Mouse (Mus musculus): ENCODE results near the gene Gphn. TPM values are rescaled to one million over a fixed set of nuclear protein-coding genes. Genes with fewer than 3 reads are reported as not detected.

Gene Gphn
- polyA plus RNA-seq, 1 experiment from 2014 or later = 39.5 TPM

DNA sequence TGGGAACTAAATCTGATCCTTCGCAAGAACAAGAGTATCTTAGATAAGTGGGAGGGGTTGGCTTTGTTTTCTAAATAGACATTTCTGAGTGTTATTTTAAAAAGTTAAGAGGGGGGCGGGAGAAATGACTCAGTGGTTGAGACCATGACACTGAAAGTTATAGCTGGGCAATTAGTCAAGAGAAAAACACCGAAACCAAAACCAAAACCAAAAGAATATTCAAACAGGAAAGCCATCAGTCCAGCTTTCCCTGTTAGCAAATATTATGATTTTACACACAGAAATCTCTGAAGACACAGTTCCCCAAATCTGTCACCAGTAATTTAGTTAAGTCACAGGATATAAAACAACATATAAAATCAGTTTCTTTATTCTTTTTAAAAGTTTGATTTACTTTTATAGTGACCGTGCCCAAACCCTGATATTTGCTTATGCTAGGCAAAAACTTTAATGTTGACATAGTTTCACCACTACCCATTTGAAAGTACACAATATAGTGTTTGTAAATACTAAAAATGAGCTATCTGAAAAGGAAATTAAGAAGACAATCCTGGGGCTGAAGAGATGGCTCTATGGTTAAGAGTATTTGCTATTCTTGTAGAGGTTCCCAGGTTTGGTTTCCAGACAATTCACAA is 6.9 kb upstream of the Gphn start:
- no peak for DNase-seq (ENCODE audit: low spot score)
- ATAC-seq = no peak

DNA sequence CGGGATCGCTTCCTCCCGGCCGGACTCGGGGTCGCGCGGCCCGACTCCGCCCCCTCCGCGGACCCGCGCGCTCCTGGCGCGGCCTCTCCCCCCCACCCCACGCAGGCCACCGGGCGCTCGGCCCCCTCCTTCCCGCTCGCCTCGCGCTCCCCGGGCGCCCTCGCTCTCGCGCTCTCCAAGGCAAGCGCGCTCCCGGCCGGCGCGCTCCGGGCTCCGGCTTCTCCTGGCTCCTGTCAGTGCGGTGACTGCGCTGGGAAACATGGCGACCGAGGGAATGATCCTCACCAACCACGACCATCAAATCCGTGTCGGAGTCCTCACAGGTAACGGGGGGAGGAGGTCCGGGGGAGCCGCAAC is 318 bp downstream of the Gphn start:
- H3K4me2 ChIP-seq (ENCODE audit: low read length) = peak overlapping the region; percentile 73
- H3K4me1 ChIP-seq (ENCODE audit: control insufficient read depth, insufficient read depth, low read length) = peaks cover 7% of the 10 kb centered on the region
- H3K36me3 ChIP-seq (ENCODE audit: control insufficient read depth, insufficient read depth, low read length) = no peaks in the 10 kb centered on the region
- no peaks in the 10 kb centered on the region for H3K27me3 ChIP-seq (replicated peaks; ENCODE audit: control insufficient read depth, insufficient read depth, low read length)
- H3K27ac ChIP-seq (ENCODE audit: low read depth, low read length) = peak overlapping the region; percentile 97
- no peaks in the 10 kb centered on the region for H3K9me3 ChIP-seq (replicated peaks; ENCODE audit: control insufficient read depth, low read length)
- peak overlapping the region; percentile 89 for H3K9ac ChIP-seq (ENCODE audit: low read length)
- peak; percentile 89 for ATAC-seq
- WGBS = under 1% methylated on average over 36 of the region's 48 CpGs
- H3K4me3 ChIP-seq (ENCODE audit: low read depth, low read length) = peak overlapping the region; percentile 74
- peak; percentile 94 for DNase-seq (ENCODE audit: low spot score)

More for the DNA sequence above, 6.9 kb upstream of the Gphn start:
- no peaks in the 10 kb centered on the region for H3K9me3 ChIP-seq (replicated peaks; ENCODE audit: control insufficient read depth, low read length)
- no peak overlapping the region for H3K9ac ChIP-seq (ENCODE audit: low read length)
- no peak overlapping the region for H3K27ac ChIP-seq (ENCODE audit: low read depth, low read length)
- H3K36me3 ChIP-seq (ENCODE audit: control insufficient read depth, insufficient read depth, low read length) = no peaks in the 10 kb centered on the region
- H3K4me2 ChIP-seq (ENCODE audit: low read length) = no peak overlapping the region
- WGBS = 86% methylated on average over 4 of the region's 4 CpGs
- no peaks in the 10 kb centered on the region for H3K4me1 ChIP-seq (ENCODE audit: control insufficient read depth, insufficient read depth, low read length)
- no peaks in the 10 kb centered on the region for H3K27me3 ChIP-seq (replicated peaks; ENCODE audit: control insufficient read depth, insufficient read depth, low read length)
- no peak overlapping the region for H3K4me3 ChIP-seq (ENCODE audit: low read depth, low read length)

DNA sequence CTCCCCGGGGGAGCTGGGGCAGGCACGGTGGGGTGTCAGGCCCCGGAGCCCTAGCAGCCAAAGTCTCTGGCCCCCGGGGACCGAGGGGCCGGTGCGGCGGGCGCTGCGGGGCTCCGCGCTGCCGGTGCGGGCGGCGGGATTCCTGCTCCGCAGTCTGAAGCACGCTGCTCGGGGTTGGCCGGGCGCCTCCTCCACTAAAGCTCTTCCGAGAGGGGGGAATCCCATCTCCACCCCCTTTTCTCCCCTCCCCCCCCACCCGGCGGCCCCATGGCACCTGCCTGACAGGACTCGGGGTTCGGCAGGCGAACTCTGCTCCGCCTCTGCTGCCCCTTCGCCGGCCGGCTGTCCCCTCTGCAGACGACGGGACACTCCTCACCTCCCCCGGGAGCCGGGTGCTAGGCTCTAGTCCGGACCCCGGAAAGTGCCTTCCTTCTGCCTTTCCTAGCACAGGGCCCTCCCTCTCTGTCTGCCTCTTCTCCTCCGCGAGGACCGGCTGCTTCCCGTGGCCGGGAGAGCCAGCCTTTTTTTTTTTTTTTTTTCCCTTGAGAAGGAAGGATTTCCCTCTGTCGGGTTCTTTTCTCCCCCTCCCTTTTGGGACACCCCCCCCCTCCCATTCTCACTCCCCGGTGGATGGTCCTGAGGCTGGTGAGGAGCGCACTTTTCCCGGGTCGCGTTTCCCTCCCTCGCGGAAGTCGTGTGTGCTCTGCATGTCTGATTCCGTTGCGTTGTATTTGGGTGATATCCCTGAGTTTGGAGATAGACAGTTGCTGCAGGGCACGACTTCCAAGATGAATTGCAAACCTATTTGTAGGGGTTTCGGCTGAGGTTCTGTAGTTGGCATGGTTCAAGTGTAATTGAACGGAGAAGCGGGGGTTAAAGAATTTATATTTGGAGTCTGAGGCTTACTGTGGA is 1.1 kb downstream of the Gphn start:
- under 1% methylated on average over 39 of the region's 57 CpGs for WGBS

DNA sequence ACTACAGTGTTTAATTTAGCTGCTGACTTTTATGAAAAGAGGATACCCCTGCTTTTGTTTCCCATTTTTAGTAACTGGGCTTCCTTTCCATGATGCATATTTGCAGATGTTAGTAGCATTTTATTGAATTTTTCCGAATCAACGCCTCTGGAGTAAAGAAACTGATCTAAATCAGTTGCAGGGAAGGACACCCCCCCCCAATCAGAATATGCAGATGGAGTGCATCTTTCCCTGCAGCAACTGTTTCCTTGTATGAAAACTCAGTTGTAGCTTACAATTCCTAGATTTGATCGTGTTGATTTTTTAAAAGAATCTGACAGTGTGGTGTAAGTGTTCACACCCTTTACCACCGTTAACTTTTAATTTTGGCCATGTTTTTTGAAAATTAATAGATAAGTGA is 2.0 kb downstream of the Gphn start:
- DNase-seq (ENCODE audit: low spot score) = no peak
- peak overlapping the region; percentile 73 for H3K4me2 ChIP-seq (ENCODE audit: low read length)
- ATAC-seq = no peak
- 44% methylated on average over 4 of the region's 4 CpGs for WGBS
- H3K9me3 ChIP-seq (replicated peaks; ENCODE audit: control insufficient read depth, low read length) = no peaks in the 10 kb centered on the region
- H3K36me3 ChIP-seq (ENCODE audit: control insufficient read depth, insufficient read depth, low read length) = no peaks in the 10 kb centered on the region
- H3K27ac ChIP-seq (ENCODE audit: low read depth, low read length) = no peak overlapping the region
- peak overlapping the region; percentile 89; the same call in 1 of the 2 replicates for H3K9ac ChIP-seq (ENCODE audit: low read length)
- H3K4me1 ChIP-seq (ENCODE audit: control insufficient read depth, insufficient read depth, low read length) = peaks cover 7% of the 10 kb centered on the region
- H3K27me3 ChIP-seq (replicated peaks; ENCODE audit: control insufficient read depth, insufficient read depth, low read length) = no peaks in the 10 kb centered on the region
- peak overlapping the region; percentile 74 for H3K4me3 ChIP-seq (ENCODE audit: low read depth, low read length)

More for the DNA sequence above, 1.1 kb downstream of the Gphn start:
- Histone ChIP-seq H3K9ac (ENCODE audit: low read length) (peak overlapping the region; percentile 89), H3K27ac (ENCODE audit: low read depth, low read length) (peak overlapping the region; percentile 97), H3K9me3 (replicated peaks; ENCODE audit: control insufficient read depth, low read length) (no peaks in the 10 kb centered on the region), H3K27me3 (replicated peaks; ENCODE audit: control insufficient read depth, insufficient read depth, low read length) (no peaks in the 10 kb centered on the region), H3K4me2 (ENCODE audit: low read length) (peak overlapping the region; percentile 73), H3K4me1 (ENCODE audit: control insufficient read depth, insufficient read depth, low read length) (peaks cover 7% of the 10 kb centered on the region), H3K36me3 (ENCODE audit: control insufficient read depth, insufficient read depth, low read length) (no peaks in the 10 kb centered on the region), H3K4me3 (ENCODE audit: low read depth, low read length) (peak overlapping the region; percentile 74)
- peak; percentile 66 for DNase-seq (ENCODE audit: low spot score)
- ATAC-seq = peak; percentile 46

DNA sequence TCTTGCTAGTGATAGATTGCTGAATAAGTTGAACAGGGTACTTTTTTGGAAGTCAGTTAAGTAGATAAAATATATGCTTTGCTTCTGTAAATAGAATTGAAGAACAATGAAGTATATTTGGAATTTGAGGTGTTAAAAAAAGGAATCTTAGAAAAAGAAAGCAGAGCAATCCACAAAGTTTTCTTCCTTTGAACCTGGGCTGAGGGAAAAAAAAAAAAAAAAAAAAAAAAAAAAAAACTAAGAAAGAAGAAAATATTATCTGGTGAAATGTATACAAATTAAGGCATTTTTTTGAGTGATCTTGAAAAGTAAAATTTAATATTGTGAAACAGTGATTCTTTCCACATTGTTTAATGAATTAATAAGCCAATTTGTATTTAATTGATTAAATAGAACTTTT is 6.4 kb downstream of the Gphn start:
- H3K27me3 ChIP-seq (replicated peaks; ENCODE audit: control insufficient read depth, insufficient read depth, low read length) = no peaks in the 10 kb centered on the region
- DNase-seq (ENCODE audit: low spot score) = no peak
- no peak overlapping the region for H3K9ac ChIP-seq (ENCODE audit: low read length)
- H3K4me3 ChIP-seq (ENCODE audit: low read depth, low read length) = no peak overlapping the region
- no peaks in the 10 kb centered on the region for H3K9me3 ChIP-seq (replicated peaks; ENCODE audit: control insufficient read depth, low read length)
- no peak overlapping the region for H3K4me2 ChIP-seq (ENCODE audit: low read length)
- H3K27ac ChIP-seq (ENCODE audit: low read depth, low read length) = no peak overlapping the region
- no peaks in the 10 kb centered on the region for H3K36me3 ChIP-seq (ENCODE audit: control insufficient read depth, insufficient read depth, low read length)
- H3K4me1 ChIP-seq (ENCODE audit: control insufficient read depth, insufficient read depth, low read length) = peaks cover 7% of the 10 kb centered on the region
- ATAC-seq = no peak

DNA sequence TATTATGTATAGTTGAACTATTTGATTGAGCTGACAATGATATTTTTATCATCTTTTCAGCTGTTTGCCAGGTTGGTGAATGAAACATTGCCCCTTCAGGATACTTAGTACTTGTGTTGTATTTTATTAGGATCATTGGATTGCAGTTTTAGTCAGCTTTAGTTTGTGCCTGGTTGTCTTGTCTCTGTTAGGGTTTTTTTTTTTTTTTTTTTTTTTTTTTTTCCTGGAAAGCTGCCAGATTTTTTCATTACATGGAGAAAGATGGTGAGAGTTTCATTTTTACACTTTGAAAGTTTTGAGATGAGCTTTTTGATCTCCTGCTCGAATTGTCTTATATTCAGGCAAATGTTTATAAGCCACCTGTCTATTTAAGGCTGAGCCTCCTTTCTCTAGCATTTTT is 22.2 kb downstream of the Gphn start:
- WGBS = 65% methylated on average over 1 of the region's 1 CpGs
- no peak overlapping the region for H3K9ac ChIP-seq (ENCODE audit: low read length)
- no peaks in the 10 kb centered on the region for H3K4me1 ChIP-seq (ENCODE audit: control insufficient read depth, insufficient read depth, low read length)
- no peaks in the 10 kb centered on the region for H3K36me3 ChIP-seq (ENCODE audit: control insufficient read depth, insufficient read depth, low read length)
- H3K27me3 ChIP-seq (replicated peaks; ENCODE audit: control insufficient read depth, insufficient read depth, low read length) = no peaks in the 10 kb centered on the region
- H3K9me3 ChIP-seq (replicated peaks; ENCODE audit: control insufficient read depth, low read length) = no peaks in the 10 kb centered on the region
- DNase-seq (ENCODE audit: low spot score) (peak; percentile 2), ATAC-seq (no peak)
- no peak overlapping the region for H3K4me2 ChIP-seq (ENCODE audit: low read length)
- H3K27ac ChIP-seq (ENCODE audit: low read depth, low read length) = no peak overlapping the region
- H3K4me3 ChIP-seq (ENCODE audit: low read depth, low read length) = no peak overlapping the region

DNA sequence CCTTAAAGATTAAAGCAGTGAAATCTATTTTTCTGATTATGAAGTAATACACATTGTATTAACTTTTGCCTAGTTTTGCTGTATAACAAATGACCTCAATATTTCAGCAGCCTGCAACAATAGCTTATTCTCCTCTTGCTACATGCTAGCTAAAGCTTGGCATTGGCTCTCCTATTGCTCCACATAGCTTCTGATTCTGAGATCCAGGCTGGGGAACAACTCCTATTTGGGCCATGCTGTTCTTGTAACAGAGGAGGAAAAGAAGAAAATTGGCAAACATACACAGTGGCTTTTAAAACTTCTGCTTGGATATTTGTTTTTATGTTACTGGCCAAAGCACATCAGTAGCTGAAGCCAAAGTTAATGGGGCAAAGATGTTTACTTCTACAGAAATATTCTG is 23.0 kb downstream of the Gphn start:
- DNase-seq (ENCODE audit: low spot score) = no peak
- H3K4me3 ChIP-seq (ENCODE audit: low read depth, low read length) = no peak overlapping the region
- H3K27me3 ChIP-seq (replicated peaks; ENCODE audit: control insufficient read depth, insufficient read depth, low read length) = no peaks in the 10 kb centered on the region
- H3K36me3 ChIP-seq (ENCODE audit: control insufficient read depth, insufficient read depth, low read length) = no peaks in the 10 kb centered on the region
- H3K4me2 ChIP-seq (ENCODE audit: low read length) = no peak overlapping the region
- H3K27ac ChIP-seq (ENCODE audit: low read depth, low read length) = no peak overlapping the region
- ATAC-seq = no peak
- H3K9ac ChIP-seq (ENCODE audit: low read length) = no peak overlapping the region
- H3K4me1 ChIP-seq (ENCODE audit: control insufficient read depth, insufficient read depth, low read length) = no peaks in the 10 kb centered on the region
- H3K9me3 ChIP-seq (replicated peaks; ENCODE audit: control insufficient read depth, low read length) = no peaks in the 10 kb centered on the region

DNA sequence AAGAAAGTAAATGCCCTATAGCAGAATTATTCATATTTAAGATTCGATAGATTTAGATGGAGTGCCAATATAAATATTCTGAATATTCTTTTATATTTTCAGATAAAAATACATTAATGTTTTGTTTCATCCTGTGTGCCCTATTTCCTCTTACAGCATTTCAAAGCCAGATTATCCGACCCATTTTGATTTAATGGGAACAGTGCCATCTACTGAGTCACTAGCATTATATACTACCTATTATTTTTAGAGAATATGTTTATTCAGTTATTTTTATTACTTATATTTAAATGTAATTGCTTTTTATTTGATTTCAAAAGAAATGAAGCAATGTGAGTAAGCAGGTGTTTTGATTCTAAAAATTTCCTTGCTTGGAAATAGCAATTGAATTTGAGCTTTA is 51.2 kb downstream of the Gphn start:
- 78% methylated on average over 2 of the region's 2 CpGs for whole genome bisulfite sequencing
- Histone ChIP-seq H3K4me2 (ENCODE audit: low read length) (no peak overlapping the region), H3K9ac (ENCODE audit: low read length) (no peak overlapping the region), H3K4me3 (ENCODE audit: low read depth, low read length) (no peak overlapping the region), H3K27ac (ENCODE audit: low read depth, low read length) (no peak overlapping the region), H3K27me3 (replicated peaks; ENCODE audit: control insufficient read depth, insufficient read depth, low read length) (no peaks in the 10 kb centered on the region), H3K4me1 (ENCODE audit: control insufficient read depth, insufficient read depth, low read length) (no peaks in the 10 kb centered on the region), H3K36me3 (ENCODE audit: control insufficient read depth, insufficient read depth, low read length) (no peaks in the 10 kb centered on the region), H3K9me3 (replicated peaks; ENCODE audit: control insufficient read depth, low read length) (no peaks in the 10 kb centered on the region)
- ATAC-seq (no peak), DNase-seq (ENCODE audit: low spot score) (peak; percentile 37)

DNA sequence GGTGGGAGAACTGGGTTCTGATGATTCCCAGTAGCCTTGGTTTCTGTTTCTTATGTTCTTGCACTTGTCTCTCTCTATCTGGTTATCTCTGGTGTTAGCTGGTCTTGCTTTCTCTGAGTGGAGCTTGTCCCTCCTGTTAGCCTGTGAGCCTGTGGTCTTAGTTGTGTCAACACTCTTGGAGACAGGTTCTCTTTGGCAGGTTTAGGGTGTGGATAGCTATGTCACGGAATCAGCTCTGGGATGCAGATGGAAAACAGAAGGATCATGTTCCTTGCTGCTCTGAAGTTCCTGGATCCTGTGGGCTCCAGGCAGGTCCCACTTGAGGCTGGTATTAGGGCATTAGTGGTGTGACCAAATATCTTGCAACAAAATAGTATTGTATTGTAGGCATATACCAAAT is 64.2 kb downstream of the Gphn start:
- Histone ChIP-seq H3K9ac (ENCODE audit: low read length) (no peak overlapping the region), H3K27me3 (replicated peaks; ENCODE audit: control insufficient read depth, insufficient read depth, low read length) (no peaks in the 10 kb centered on the region), H3K4me2 (ENCODE audit: low read length) (no peak overlapping the region), H3K36me3 (ENCODE audit: control insufficient read depth, insufficient read depth, low read length) (no peaks in the 10 kb centered on the region), H3K9me3 (replicated peaks; ENCODE audit: control insufficient read depth, low read length) (no peaks in the 10 kb centered on the region), H3K4me3 (ENCODE audit: low read depth, low read length) (no peak overlapping the region), H3K27ac (ENCODE audit: low read depth, low read length) (no peak overlapping the region), H3K4me1 (ENCODE audit: control insufficient read depth, insufficient read depth, low read length) (no peaks in the 10 kb centered on the region)
- no peak for ATAC-seq
- 88% methylated on average over 1 of the region's 1 CpGs for whole genome bisulfite sequencing
- no peak for DNase-seq (ENCODE audit: low spot score)

Data from forebrain, embryonic 14.5 days (tissue).